Mouse (Mus musculus) heart, embryonic 11.5 days (tissue): ENCODE measurements around the gene Gm34302. TPM values are rescaled to one million over a fixed set of nuclear protein-coding genes. Genes with fewer than 3 reads are reported as not detected.
"Not testable (repeated sequence)": the region's sequence is repeated elsewhere in the genome, so short reads cannot be mapped to it uniquely, and the experiment has no call there.

Experiments used
- ATAC-seq: fragments of 200-750 bp; cut with Nextera tagmentation; replicated peaks from 2 replicates; pipeline ENCODE4 v1.8.0; 2017; ENCODE audit warnings: moderate library complexity; ENCODE audit not compliant: insufficient number of reproducible peaks, low FRiP score, low TSS enrichment
- H3K27ac ChIP-seq: fragments of 300-500 bp; sonication (generic); 2 replicates; pipeline ENCODE4 v1.5.1; 2014; ENCODE audit warnings: mild to moderate bottlenecking, low read depth, low read length
- H3K27me3 ChIP-seq: fragments of 300-500 bp; sonication (generic); 2 replicates; pipeline ENCODE4 v1.6.1; 2014; ENCODE audit warnings: mild to moderate bottlenecking, low read length, mixed read lengths; ENCODE audit not compliant: control insufficient read depth, insufficient read depth
- H3K36me3 ChIP-seq: fragments of 300-500 bp; sonication (generic); 2 replicates; pipeline ENCODE4 v1.6.1; 2014; ENCODE audit warnings: mild to moderate bottlenecking, low read length, moderate library complexity, mixed read lengths; ENCODE audit not compliant: control insufficient read depth, insufficient read depth
- H3K4me1 ChIP-seq: fragments of 300-500 bp; sonication (generic); 2 replicates; pipeline ENCODE4 v1.6.1; 2014; ENCODE audit warnings: low read length; ENCODE audit not compliant: control insufficient read depth, insufficient read depth
- H3K4me2 ChIP-seq: fragments of 300-500 bp; sonication (generic); 2 replicates; pipeline ENCODE4 v1.6.1; 2014; ENCODE audit warnings: mild to moderate bottlenecking, moderate library complexity
- H3K4me3 ChIP-seq: fragments of 300-500 bp; sonication (generic); 2 replicates; pipeline ENCODE4 v1.5.1; 2014; ENCODE audit warnings: low read depth, low read length
- H3K9ac ChIP-seq: fragments of 300-500 bp; sonication (generic); 2 replicates; pipeline ENCODE4 v1.6.1; 2014; ENCODE audit warnings: mild to moderate bottlenecking, low read depth, low read length, moderate library complexity
- H3K9me3 ChIP-seq: fragments of 300-500 bp; sonication (generic); replicated peaks from 2 replicates; pipeline ENCODE4 v1.6.1; 2016; ENCODE audit warnings: low read length; ENCODE audit not compliant: control insufficient read depth
- WGBS: fragments of 180-500 bp; shearing (Covaris S2); extraction: QIAGEN DNeasy Blood & Tissue Kit; methylation state at CpG from one replicate; pipeline ENCODE4 v1.1.7; 2014; ENCODE audit not compliant: insufficient replicate concordance; 5-methylcytosine and 5-hydroxymethylcytosine counted together
- polyA plus RNA-seq: library from polyadenylated mRNA; unstranded; fragments of >200 nt; fragmentation: Nextera tagmentation; extraction: Ambion mirVana; gene quantifications from 2 replicates; pipeline ENCODE4 v1.2.1, GENCODE M21; 2014

The Gm34302 gene
- polyA plus RNA-seq: 1.3 TPM in 1 of 2 replicates, not detected in the other

GRCm38 (mm10) chr3:63483726-63484125 is at the start of gene Gm34302:
Gene Gm34302, minus strand, starts transcription at chr3:63483879.
- Histone ChIP-seq H3K36me3 (no peaks in the 10 kb centered on the region), H3K9me3 (no peaks in the 10 kb centered on the region), H3K4me2 (no peak within 1 kb of the TSS), H3K4me3 (no peak within 1 kb of the TSS), H3K27me3 (no peaks in the 10 kb centered on the region), H3K27ac (no peak within 1 kb of the TSS), H3K9ac (no peak within 1 kb of the TSS), H3K4me1 (no peaks in the 10 kb centered on the region)
- WGBS: 18% methylated on average over 1 of the region's 1 CpGs
- no peak for ATAC-seq

GRCm38 (mm10) chr3:63531847-63532246 is 48.2 kb upstream of the Gm34302 start:
- WGBS: 42% methylated on average over 1 of the region's 1 CpGs
- Histone ChIP-seq H3K36me3 (no peaks in the 10 kb centered on the region), H3K27ac (no peak overlapping the region), H3K4me2 (no peak overlapping the region), H3K27me3 (no peaks in the 10 kb centered on the region), H3K9me3 (no peaks in the 10 kb centered on the region), H3K9ac (no peak overlapping the region), H3K4me1 (no peaks in the 10 kb centered on the region), H3K4me3 (no peak overlapping the region)
- ATAC-seq: no peak

GRCm38 (mm10) chr3:63517681-63518080 is 34.0 kb upstream of the Gm34302 start:
- Histone ChIP-seq H3K4me1 (no peaks in the 10 kb centered on the region), H3K27ac (no peak overlapping the region), H3K27me3 (no peaks in the 10 kb centered on the region), H3K36me3 (no peaks in the 10 kb centered on the region), H3K4me2 (no peak overlapping the region), H3K4me3 (no peak overlapping the region), H3K9ac (no peak overlapping the region), H3K9me3 (no peaks in the 10 kb centered on the region)
- ATAC-seq: no peak
- 79% methylated on average over 1 of the region's 1 CpGs for WGBS

- not testable (repeated sequence) for ATAC-seq, H3K9me3 ChIP-seq, H3K36me3 ChIP-seq, H3K4me2 ChIP-seq, H3K4me1 ChIP-seq, H3K9ac ChIP-seq, H3K4me3 ChIP-seq, H3K27ac ChIP-seq, H3K27me3 ChIP-seq
- WGBS: 85% methylated on average over 3 of the region's 3 CpGs
These were observed 32.6 kb upstream of the Gm34302 start for GRCm38 (mm10) chr3:63516279-63516678.

- H3K4me2 ChIP-seq: no peak overlapping the region
- no peaks in the 10 kb centered on the region for H3K9me3 ChIP-seq
- no peak for ATAC-seq
- H3K4me1 ChIP-seq: no peaks in the 10 kb centered on the region
- no peaks in the 10 kb centered on the region for H3K36me3 ChIP-seq
- no peak overlapping the region for H3K4me3 ChIP-seq
- H3K9ac ChIP-seq: no peak overlapping the region
- H3K27ac ChIP-seq: no peak overlapping the region
- 84% methylated on average over 6 of the region's 6 CpGs for WGBS
- H3K27me3 ChIP-seq: no peaks in the 10 kb centered on the region
These were observed 27.6 kb upstream of the Gm34302 start for GRCm38 (mm10) chr3:63511316-63511715.

- no peak overlapping the region for H3K4me3 ChIP-seq
- ATAC-seq: no peak
- no peak overlapping the region for H3K27ac ChIP-seq
- no peaks in the 10 kb centered on the region for H3K9me3 ChIP-seq
- H3K4me2 ChIP-seq: no peak overlapping the region
- no peaks in the 10 kb centered on the region for H3K36me3 ChIP-seq
- 84% methylated on average over 2 of the region's 2 CpGs for WGBS
- H3K9ac ChIP-seq: no peak overlapping the region
- no peaks in the 10 kb centered on the region for H3K27me3 ChIP-seq
- H3K4me1 ChIP-seq: no peaks in the 10 kb centered on the region
These were observed 25.8 kb upstream of the Gm34302 start for GRCm38 (mm10) chr3:63509484-63509883.

- 83% methylated on average over 5 of the region's 5 CpGs for WGBS
- H3K36me3 ChIP-seq: no peaks in the 10 kb centered on the region
- H3K27ac ChIP-seq: no peak overlapping the region
- no peaks in the 10 kb centered on the region for H3K4me1 ChIP-seq
- H3K9ac ChIP-seq: no peak overlapping the region
- H3K4me2 ChIP-seq: no peak overlapping the region
- H3K27me3 ChIP-seq: no peaks in the 10 kb centered on the region
- no peak for ATAC-seq
- no peak overlapping the region for H3K4me3 ChIP-seq
- no peaks in the 10 kb centered on the region for H3K9me3 ChIP-seq
These were observed 25.2 kb upstream of the Gm34302 start for GRCm38 (mm10) chr3:63508924-63509323.

GRCm38 (mm10) chr3:63504433-63504832 is 20.8 kb upstream of the Gm34302 start:
- 70% methylated on average over 5 of the region's 5 CpGs for WGBS
- Histone ChIP-seq H3K9me3 (no peaks in the 10 kb centered on the region), H3K4me3 (no peak overlapping the region), H3K9ac (no peak overlapping the region), H3K27me3 (no peaks in the 10 kb centered on the region), H3K4me1 (no peaks in the 10 kb centered on the region), H3K27ac (no peak overlapping the region), H3K36me3 (no peaks in the 10 kb centered on the region), H3K4me2 (no peak overlapping the region)
- ATAC-seq: no peak

- no peak overlapping the region for H3K4me2 ChIP-seq
- H3K4me1 ChIP-seq: no peaks in the 10 kb centered on the region
- H3K9me3 ChIP-seq: no peaks in the 10 kb centered on the region
- WGBS: 71% methylated on average over 5 of the region's 5 CpGs
- H3K4me3 ChIP-seq: no peak overlapping the region
- no peak overlapping the region for H3K9ac ChIP-seq
- no peak overlapping the region for H3K27ac ChIP-seq
- no peaks in the 10 kb centered on the region for H3K36me3 ChIP-seq
- no peak for ATAC-seq
- no peaks in the 10 kb centered on the region for H3K27me3 ChIP-seq
These were observed 11.1 kb upstream of the Gm34302 start for GRCm38 (mm10) chr3:63494625-63495382.
